Mouse (Mus musculus) spleen, adult 2 months (tissue): ENCODE measurements around the gene Pnpla2.

ENCODE experiments used
- CTCF ChIP-seq: fragments of 200-500 bp; IDR thresholded peaks from 2 replicates; pipeline ENCODE4 v1.5.1; 2011; ENCODE audit warnings: mild to moderate bottlenecking, inconsistent platforms; ENCODE audit not compliant: insufficient read depth, insufficient read length, insufficient replicate concordance; ENCODE audit errors: extremely low read depth
- POLR2A ChIP-seq: fragments of 200-500 bp; IDR thresholded peaks from 2 replicates; pipeline ENCODE4 v1.6.1; 2011; ENCODE audit warnings: low read depth, low read length, inconsistent platforms

DNA sequence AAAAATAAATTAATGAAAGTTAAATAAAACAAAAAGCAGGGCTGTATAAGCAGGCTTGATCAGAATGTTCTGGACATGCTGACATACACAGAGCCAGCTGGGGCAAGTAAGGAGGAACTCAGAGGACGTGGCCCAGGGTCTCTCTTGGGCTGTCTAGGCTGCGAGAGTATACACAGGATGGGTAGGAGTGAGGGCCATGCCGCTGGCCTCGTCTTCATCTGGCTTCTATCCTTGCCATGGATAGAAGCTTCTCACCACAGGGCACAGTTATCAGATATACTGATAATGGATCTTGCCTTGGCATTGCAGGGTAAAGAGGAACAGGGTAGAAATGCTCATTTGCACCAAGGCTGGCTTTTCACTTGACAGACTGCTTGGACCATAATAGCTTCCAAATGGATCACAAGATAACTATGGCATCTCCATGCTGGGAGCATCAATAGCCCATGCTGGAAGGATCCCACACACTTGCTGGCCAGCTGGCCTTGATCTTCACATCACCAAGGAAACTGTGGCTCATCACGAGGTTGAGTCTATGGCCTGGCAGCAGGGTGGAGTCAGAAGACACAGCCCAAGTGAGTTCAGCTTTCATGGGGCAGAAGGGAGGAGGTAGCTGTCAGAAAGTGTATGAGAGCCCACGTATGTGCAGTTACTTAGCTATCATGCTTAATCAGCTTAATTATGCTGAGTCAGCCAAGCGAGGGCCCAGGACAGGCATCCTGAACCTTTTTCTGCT, 47.0 kb downstream of the Pnpla2 start:
- TF ChIP-seq CTCF (no peak), POLR2A (no peak)
